Mouse (Mus musculus): Measurements from ENCODE around the gene Aff3.

GRCm38 (mm10) chr1:38594766-38595165, 70.0 kb downstream of the Aff3 start:
- TF ChIP-seq POLR2A (IDR thresholded peaks at IDR 0.05; ENCODE audit: low read depth, low read length) (no peak), CTCF (conservative IDR thresholded peaks at IDR 0.05; ENCODE audit: insufficient read depth, insufficient read length, low read depth, low read length) (no peak)
